Mouse (Mus musculus): ENCODE results near the gene Utp11.
A peak's percentile ranks its signal among the peaks of the same experiment; 100 is the strongest.

The Utp11 gene

GRCm38 (mm10) chr4:124703881-124704796 is 10.7 kb upstream of the Utp11 start:
- DNase-seq, result peak; percentile 53

GRCm38 (mm10) chr4:124703406-124703805 is 10.0 kb upstream of the Utp11 start:
- no peak for DNase-seq

GRCm38 (mm10) chr4:124701916-124702315 is 8.5 kb upstream of the Utp11 start:
- DNase-seq, result no peak

GRCm38 (mm10) chr4:124701052-124701845 is 7.8 kb upstream of the Utp11 start:
- peak; percentile 41 for DNase-seq

- peak; percentile 68 for DNase-seq
Measured at GRCm38 (mm10) chr4:124700248-124700971, 7.0 kb upstream of the Utp11 start, which contains the start of gene Fhl3. Fhl3 (plus strand) TSS chr4:124700701.

GRCm38 (mm10) chr4:124699791-124700190 is 6.4 kb upstream of the Utp11 start:
- no peak for DNase-seq

- DNase-seq, result no peak
Measured at GRCm38 (mm10) chr4:124695786-124696516, 2.6 kb upstream of the Utp11 start.

GRCm38 (mm10) chr4:124694572-124694971 is 1.2 kb upstream of the Utp11 start:
- DNase-seq, result no peak

GRCm38 (mm10) chr4:124692416-124692861 is 961 bp downstream of the Utp11 start:
- no peak for DNase-seq

GRCm38 (mm10) chr4:124691455-124691854 is 1.9 kb downstream of the Utp11 start:
- DNase-seq, result no peak

GRCm38 (mm10) chr4:124685897-124686402 is 7.5 kb downstream of the Utp11 start:
- DNase-seq, result peak; percentile 40

GRCm38 (mm10) chr4:124685453-124685852 is 7.9 kb downstream of the Utp11 start:
- no peak for DNase-seq

- DNase-seq, result no peak
Measured at GRCm38 (mm10) chr4:124685004-124685403, 8.4 kb downstream of the Utp11 start.

- DNase-seq, result no peak
Measured at GRCm38 (mm10) chr4:124683474-124683873, 9.9 kb downstream of the Utp11 start.

- no peak for DNase-seq
Measured at GRCm38 (mm10) chr4:124682270-124682669, 11.1 kb downstream of the Utp11 start.

- DNase-seq, result no peak
Measured at GRCm38 (mm10) chr4:124675958-124676357, 17.4 kb downstream of the Utp11 start.

GRCm38 (mm10) chr4:124675037-124675436 is 18.4 kb downstream of the Utp11 start:
- DNase-seq, result peak; percentile 63

GRCm38 (mm10) chr4:124674334-124675032 is 18.9 kb downstream of the Utp11 start:
- no peak for DNase-seq

GRCm38 (mm10) chr4:124672347-124673320 is 20.8 kb downstream of the Utp11 start:
- no peak for DNase-seq

- DNase-seq, result no peak
Measured at GRCm38 (mm10) chr4:124671583-124671982, 21.8 kb downstream of the Utp11 start.

Measured in lung, postnatal 10 days (tissue).